Mouse (Mus musculus) heart, embryonic 16.5 days (tissue): ENCODE data around the gene Snx13. TPM values are rescaled to one million over a fixed set of nuclear protein-coding genes. Genes with fewer than 3 reads are reported as not detected.

ENCODE experiments used
- ATAC-seq: fragments of 200-750 bp; cut with Nextera tagmentation; replicated peaks from 2 replicates; pipeline ENCODE4 v1.8.0; 2017; ENCODE audit warnings: moderate number of reproducible peaks; ENCODE audit not compliant: insufficient read depth, low FRiP score; ENCODE audit errors: extremely low read depth
- H3K27ac ChIP-seq: fragments of 300-500 bp; sonication (generic); 2 replicates; pipeline ENCODE4 v1.5.1; 2014; ENCODE audit warnings: mild to moderate bottlenecking, low read length, control low read depth, moderate library complexity
- H3K27me3 ChIP-seq: fragments of 300-500 bp; sonication (generic); 2 replicates; pipeline ENCODE4 v1.6.1; 2014; ENCODE audit warnings: low read length, mixed read lengths; ENCODE audit not compliant: control insufficient read depth, insufficient read depth
- H3K36me3 ChIP-seq: fragments of 300-500 bp; sonication (generic); 2 replicates; pipeline ENCODE4 v1.6.1; 2014; ENCODE audit not compliant: control insufficient read depth, insufficient read depth
- H3K4me1 ChIP-seq: fragments of 300-500 bp; sonication (generic); 2 replicates; pipeline ENCODE4 v1.6.1; 2014; ENCODE audit warnings: low read length, mixed read lengths; ENCODE audit not compliant: control insufficient read depth, insufficient read depth
- H3K4me2 ChIP-seq: fragments of 300-500 bp; sonication (generic); 2 replicates; pipeline ENCODE4 v1.6.1; 2014; ENCODE audit warnings: low read depth, mild to moderate bottlenecking, control low read depth, low read length
- H3K4me3 ChIP-seq: fragments of 300-500 bp; sonication (generic); 2 replicates; pipeline ENCODE4 v1.5.1; 2014; ENCODE audit warnings: mild to moderate bottlenecking, control low read depth, low read length
- H3K9ac ChIP-seq: fragments of 300-500 bp; sonication (generic); 2 replicates; pipeline ENCODE4 v1.6.1; 2014; ENCODE audit warnings: low read length, control low read depth
- H3K9me3 ChIP-seq: fragments of 300-500 bp; sonication (generic); replicated peaks from 2 replicates; pipeline ENCODE4 v1.6.1; 2016; ENCODE audit warnings: low read length; ENCODE audit not compliant: control insufficient read depth
- WGBS: fragments of 180-500 bp; shearing (Covaris S2); extraction: QIAGEN DNeasy Blood & Tissue Kit; methylation state at CpG from one replicate; pipeline ENCODE4 v1.1.7; 2014; 5-methylcytosine and 5-hydroxymethylcytosine counted together
- polyA plus RNA-seq: library from polyadenylated mRNA; unstranded; fragments of >200 nt; fragmentation: Nextera tagmentation; extraction: Ambion mirVana; gene quantifications from 2 replicates; pipeline ENCODE4 v1.2.1, GENCODE M21; 2015

Gene Snx13
- polyA plus RNA-seq, 1 experiment from 2014 or later, result 33.8 TPM

GRCm38 (mm10) chr12:35055114-35056095 is 8.4 kb downstream of the Snx13 start:
- peaks cover 20% of the 10 kb centered on the region for H3K4me1 ChIP-seq
- H3K27me3 ChIP-seq, result no peaks in the 10 kb centered on the region
- H3K4me3 ChIP-seq, result no peak overlapping the region
- peak overlapping the region; percentile 43; the same call in 1 of the 2 replicates for H3K9ac ChIP-seq
- 40% methylated on average over 7 of the region's 7 CpGs for WGBS
- H3K27ac ChIP-seq, result peak overlapping the region; percentile 45
- peaks cover 8% of the 10 kb centered on the region for H3K36me3 ChIP-seq
- ATAC-seq, result no peak
- peaks cover 6% of the 10 kb centered on the region for H3K9me3 ChIP-seq
- H3K4me2 ChIP-seq, result peak overlapping the region; percentile 36

- 37% methylated on average over 3 of the region's 3 CpGs for WGBS
- no peak overlapping the region for H3K27ac ChIP-seq
These were observed 16.9 kb downstream of the Snx13 start for GRCm38 (mm10) chr12:35063697-35064468.

GRCm38 (mm10) chr12:35067621-35068020 is 20.6 kb downstream of the Snx13 start:
- Histone ChIP-seq H3K27ac (no peak overlapping the region), H3K9me3 (no peaks in the 10 kb centered on the region), H3K36me3 (no peaks in the 10 kb centered on the region), H3K4me1 (peaks cover 2% of the 10 kb centered on the region; the same call in 1 of the 2 replicates), H3K4me2 (no peak overlapping the region), H3K4me3 (no peak overlapping the region), H3K9ac (no peak overlapping the region), H3K27me3 (no peaks in the 10 kb centered on the region)
- no peak for ATAC-seq

More at GRCm38 (mm10) chr12:35063697-35064468, 16.9 kb downstream of the Snx13 start:
- no peaks in the 10 kb centered on the region for H3K9me3 ChIP-seq
- H3K4me2 ChIP-seq, result no peak overlapping the region
- no peak for ATAC-seq
- no peaks in the 10 kb centered on the region; the same call in 1 of the 2 replicates for H3K4me1 ChIP-seq
- no peaks in the 10 kb centered on the region for H3K27me3 ChIP-seq
- H3K9ac ChIP-seq, result no peak overlapping the region
- no peak overlapping the region for H3K4me3 ChIP-seq
- no peaks in the 10 kb centered on the region for H3K36me3 ChIP-seq

- H3K9ac ChIP-seq, result no peak overlapping the region
- H3K4me2 ChIP-seq, result no peak overlapping the region
- H3K4me3 ChIP-seq, result no peak overlapping the region
- no peak overlapping the region for H3K27ac ChIP-seq
- peaks cover 2% of the 10 kb centered on the region; the same call in 1 of the 2 replicates for H3K4me1 ChIP-seq
- H3K27me3 ChIP-seq, result no peaks in the 10 kb centered on the region
- no peaks in the 10 kb centered on the region for H3K36me3 ChIP-seq
- no peak for ATAC-seq
- H3K9me3 ChIP-seq, result no peaks in the 10 kb centered on the region
These were observed 24.4 kb downstream of the Snx13 start for GRCm38 (mm10) chr12:35071336-35071735.

- Histone ChIP-seq H3K4me2 (no peak overlapping the region), H3K4me1 (peaks cover 2% of the 10 kb centered on the region; the same call in 1 of the 2 replicates), H3K27ac (no peak overlapping the region), H3K36me3 (no peaks in the 10 kb centered on the region), H3K4me3 (no peak overlapping the region), H3K9ac (no peak overlapping the region), H3K9me3 (no peaks in the 10 kb centered on the region), H3K27me3 (no peaks in the 10 kb centered on the region)
- no peak for ATAC-seq
These were observed 25.2 kb downstream of the Snx13 start for GRCm38 (mm10) chr12:35072178-35072577.

- Histone ChIP-seq H3K36me3 (no peaks in the 10 kb centered on the region), H3K4me1 (0 out of 2 replicates have a peak, but pooled peaks cover 2% of the 10 kb centered on the region), H3K27me3 (no peaks in the 10 kb centered on the region), H3K9ac (no peak overlapping the region), H3K9me3 (no peaks in the 10 kb centered on the region), H3K4me2 (no peak overlapping the region), H3K27ac (no peak overlapping the region), H3K4me3 (no peak overlapping the region)
- ATAC-seq, result no peak
- WGBS, result 85% methylated on average over 3 of the region's 3 CpGs
These were observed 29.0 kb downstream of the Snx13 start for GRCm38 (mm10) chr12:35075993-35076392.

GRCm38 (mm10) chr12:35123549-35123948 is 76.6 kb downstream of the Snx13 start:
- H3K36me3 ChIP-seq, result peaks cover 11% of the 10 kb centered on the region
- no peak overlapping the region for H3K4me3 ChIP-seq
- 69% methylated on average over 3 of the region's 3 CpGs for WGBS
- no peaks in the 10 kb centered on the region; the same call in 1 of the 2 replicates for H3K4me1 ChIP-seq
- no peak overlapping the region for H3K4me2 ChIP-seq
- H3K9ac ChIP-seq, result no peak overlapping the region
- H3K9me3 ChIP-seq, result no peaks in the 10 kb centered on the region
- H3K27me3 ChIP-seq, result no peaks in the 10 kb centered on the region
- H3K27ac ChIP-seq, result no peak overlapping the region
- ATAC-seq, result no peak

GRCm38 (mm10) chr12:35153186-35153585 is 106.2 kb downstream of the Snx13 start:
- 71% methylated on average over 4 of the region's 4 CpGs for WGBS
- H3K9me3 ChIP-seq, result no peaks in the 10 kb centered on the region
- H3K9ac ChIP-seq, result no peak overlapping the region

More at GRCm38 (mm10) chr12:35153186-35153585, 106.2 kb downstream of the Snx13 start:
- Histone ChIP-seq H3K4me3 (no peak overlapping the region), H3K36me3 (peaks cover 4% of the 10 kb centered on the region; the same call in 1 of the 2 replicates), H3K27me3 (no peaks in the 10 kb centered on the region), H3K27ac (no peak overlapping the region), H3K4me2 (no peak overlapping the region), H3K4me1 (no peaks in the 10 kb centered on the region)
- ATAC-seq, result no peak
